Mouse (Mus musculus) lung, embryonic 16.5 days (tissue): Measurements from ENCODE around the gene Sft2d1. TPM values are rescaled to one million over a fixed set of nuclear protein-coding genes. Genes with fewer than 3 reads are reported as not detected.

ENCODE experiments used
- ATAC-seq: fragments of 200-750 bp; cut with Nextera tagmentation; 2 replicates; pipeline ENCODE4 v1.8.0; 2017; ENCODE audit warnings: low read depth, mild to moderate bottlenecking, moderate library complexity
- H3K27ac ChIP-seq: fragments of 300-500 bp; sonication (generic); 2 replicates; pipeline ENCODE4 v1.5.1; 2014; ENCODE audit warnings: mild to moderate bottlenecking, control low read depth, low read length
- H3K27me3 ChIP-seq: fragments of 300-500 bp; sonication (generic); 2 replicates; pipeline ENCODE4 v1.6.1; 2014; ENCODE audit warnings: low read depth, low read length, mixed read lengths; ENCODE audit not compliant: control insufficient read depth, insufficient read depth
- H3K36me3 ChIP-seq: fragments of 300-500 bp; sonication (generic); 2 replicates; pipeline ENCODE4 v1.6.1; 2014; ENCODE audit warnings: low read length; ENCODE audit not compliant: control insufficient read depth, insufficient read depth
- H3K4me1 ChIP-seq: fragments of 300-500 bp; sonication (generic); replicated peaks from 2 replicates; pipeline ENCODE4 v1.6.1; 2014; ENCODE audit warnings: low read length, mixed read lengths; ENCODE audit not compliant: control insufficient read depth, insufficient read depth
- H3K4me2 ChIP-seq: fragments of 300-500 bp; sonication (generic); 2 replicates; pipeline ENCODE4 v1.6.1; 2014; ENCODE audit warnings: low read depth, low read length, control low read depth
- H3K4me3 ChIP-seq: fragments of 300-500 bp; sonication (generic); 2 replicates; pipeline ENCODE4 v1.5.1; 2014; ENCODE audit warnings: mild to moderate bottlenecking, low read length, control low read depth
- H3K9ac ChIP-seq: fragments of 300-500 bp; sonication (generic); 2 replicates; pipeline ENCODE4 v1.6.1; 2014; ENCODE audit warnings: low read length, control low read depth
- H3K9me3 ChIP-seq: fragments of 300-500 bp; sonication (generic); 2 replicates; pipeline ENCODE4 v1.6.1; 2016; ENCODE audit warnings: low read length; ENCODE audit not compliant: control insufficient read depth
- WGBS: fragments of 180-500 bp; shearing (Covaris S2); extraction: QIAGEN DNeasy Blood & Tissue Kit; methylation state at CpG from one replicate; pipeline ENCODE4 v1.1.7; 2014; 5-methylcytosine and 5-hydroxymethylcytosine counted together
- polyA plus RNA-seq: library from polyadenylated mRNA; unstranded; fragments of >200 nt; fragmentation: Nextera tagmentation; extraction: Ambion mirVana; gene quantifications from 2 replicates; pipeline ENCODE4 v1.2.1, GENCODE M21; 2015

The Sft2d1 gene
- polyA plus RNA-seq, 1 experiment from 2014 or later: 83.6 TPM

- WGBS: 11% methylated on average over 42 of the region's 46 CpGs
- ATAC-seq: peak; percentile 29
- Histone ChIP-seq H3K4me3 (peak overlapping the region; percentile 55), H3K9me3 (no peaks in the 10 kb centered on the region), H3K36me3 (no peaks in the 10 kb centered on the region), H3K4me1 (peaks cover 22% of the 10 kb centered on the region), H3K27ac (no peak overlapping the region), H3K4me2 (peak overlapping the region; percentile 99), H3K9ac (peak overlapping the region; percentile 56), H3K27me3 (peaks cover 32% of the 10 kb centered on the region)
Observed at GRCm38 (mm10) chr17:8341360-8341963, 30.6 kb downstream of the Sft2d1 start.

GRCm38 (mm10) chr17:8342706-8343105 is 31.8 kb downstream of the Sft2d1 start:
- Histone ChIP-seq H3K4me2 (0 out of 2 replicates have a peak overlapping the region, but pooled peaks have one; percentile 11), H3K27ac (no peak overlapping the region), H3K9ac (no peak overlapping the region), H3K4me1 (peaks cover 22% of the 10 kb centered on the region), H3K9me3 (no peaks in the 10 kb centered on the region), H3K27me3 (peaks cover 32% of the 10 kb centered on the region), H3K4me3 (no peak overlapping the region), H3K36me3 (no peaks in the 10 kb centered on the region)
- ATAC-seq: no peak
- WGBS: 32% methylated on average over 5 of the region's 5 CpGs

- H3K4me1 ChIP-seq: peaks cover 22% of the 10 kb centered on the region
- H3K9ac ChIP-seq: no peak overlapping the region
- H3K27me3 ChIP-seq: peaks cover 32% of the 10 kb centered on the region
- 54% methylated on average over 6 of the region's 6 CpGs for WGBS
- H3K36me3 ChIP-seq: no peaks in the 10 kb centered on the region
- no peak overlapping the region for H3K4me3 ChIP-seq
- no peak overlapping the region for H3K27ac ChIP-seq
- no peaks in the 10 kb centered on the region for H3K9me3 ChIP-seq
- no peak for ATAC-seq
- H3K4me2 ChIP-seq: no peak overlapping the region
Observed at GRCm38 (mm10) chr17:8343416-8343815, 32.5 kb downstream of the Sft2d1 start.

GRCm38 (mm10) chr17:8347765-8348285 is 36.9 kb downstream of the Sft2d1 start:
- Histone ChIP-seq H3K36me3 (no peaks in the 10 kb centered on the region), H3K27me3 (no peaks in the 10 kb centered on the region), H3K27ac (no peak overlapping the region), H3K4me2 (no peak overlapping the region), H3K4me1 (peaks cover 3% of the 10 kb centered on the region; the same call in 1 of the 2 replicates), H3K9me3 (no peaks in the 10 kb centered on the region), H3K9ac (no peak overlapping the region), H3K4me3 (no peak overlapping the region)
- WGBS: 71% methylated on average over 5 of the region's 5 CpGs
- no peak for ATAC-seq

GRCm38 (mm10) chr17:8348941-8349340 is 38.0 kb downstream of the Sft2d1 start:
- Histone ChIP-seq H3K27ac (no peak overlapping the region), H3K9ac (no peak overlapping the region), H3K4me2 (no peak overlapping the region), H3K4me3 (no peak overlapping the region), H3K4me1 (no peaks in the 10 kb centered on the region), H3K36me3 (no peaks in the 10 kb centered on the region), H3K9me3 (no peaks in the 10 kb centered on the region), H3K27me3 (no peaks in the 10 kb centered on the region)
- ATAC-seq: no peak
- 76% methylated on average over 4 of the region's 4 CpGs for WGBS

- WGBS: 80% methylated on average over 7 of the region's 7 CpGs
- no peak overlapping the region for H3K4me3 ChIP-seq
- H3K9me3 ChIP-seq: no peaks in the 10 kb centered on the region
- no peak overlapping the region for H3K4me2 ChIP-seq
- H3K36me3 ChIP-seq: no peaks in the 10 kb centered on the region
- H3K27ac ChIP-seq: no peak overlapping the region
- no peak for ATAC-seq
- H3K9ac ChIP-seq: no peak overlapping the region
- H3K4me1 ChIP-seq: no peaks in the 10 kb centered on the region
- H3K27me3 ChIP-seq: no peaks in the 10 kb centered on the region
Observed at GRCm38 (mm10) chr17:8351088-8351487, 40.2 kb downstream of the Sft2d1 start.

GRCm38 (mm10) chr17:8355692-8356091 is 44.8 kb downstream of the Sft2d1 start, which contains the start of gene T2:
Gene T2, plus strand, starts transcription at chr17:8355992.
- no peak for ATAC-seq
- WGBS: 78% methylated on average over 6 of the region's 6 CpGs
- Histone ChIP-seq H3K4me3 (no peak within 1 kb of the TSS), H3K27me3 (no peaks in the 10 kb centered on the region), H3K4me2 (no peak within 1 kb of the TSS), H3K4me1 (no peaks in the 10 kb centered on the region), H3K27ac (no peak within 1 kb of the TSS), H3K9ac (no peak within 1 kb of the TSS), H3K9me3 (no peaks in the 10 kb centered on the region), H3K36me3 (no peaks in the 10 kb centered on the region)

GRCm38 (mm10) chr17:8357498-8357897 is 46.6 kb downstream of the Sft2d1 start:
- WGBS: 85% methylated on average over 6 of the region's 6 CpGs
- Histone ChIP-seq H3K9ac (no peak overlapping the region), H3K4me2 (no peak overlapping the region), H3K36me3 (no peaks in the 10 kb centered on the region), H3K27me3 (no peaks in the 10 kb centered on the region), H3K27ac (no peak overlapping the region), H3K4me3 (no peak overlapping the region), H3K9me3 (no peaks in the 10 kb centered on the region), H3K4me1 (0 out of 2 replicates have a peak, but pooled peaks cover 3% of the 10 kb centered on the region)
- ATAC-seq: no peak

GRCm38 (mm10) chr17:8360876-8361275 is 50.0 kb downstream of the Sft2d1 start:
- Histone ChIP-seq H3K36me3 (no peaks in the 10 kb centered on the region), H3K4me3 (no peak overlapping the region), H3K27me3 (no peaks in the 10 kb centered on the region), H3K9ac (no peak overlapping the region), H3K4me1 (0 out of 2 replicates have a peak, but pooled peaks cover 3% of the 10 kb centered on the region), H3K27ac (no peak overlapping the region), H3K9me3 (no peaks in the 10 kb centered on the region), H3K4me2 (no peak overlapping the region)
- 89% methylated on average over 5 of the region's 5 CpGs for WGBS
- ATAC-seq: no peak
